Comparison of ENCODE assay signal across 7 mouse cellular contexts in genomic region chr17:37002364-37003330, GRCm38 (mm10). TPM values are rescaled to one million over a fixed set of nuclear protein-coding genes. Genes with fewer than 3 reads are reported as not detected.
A peak's percentile ranks its signal among the peaks of the same experiment; 100 is the strongest.
DNase-seq lines count a peak whose midpoint lies in the region; ATAC-seq lines count a peak whose summit lies in the region.

No protein-coding gene starts in this region.

- intact Hi-C loops in heart, postnatal 36 days (cut with DNase I): loop anchor here (2.0 kb wide), 1 partner anchor 44 kb away; no protein-coding TSS in a partner anchor
- intact Hi-C loops in left cerebral cortex, postnatal 14 days (cut with DNase I): loop anchor here (2.0 kb wide), 1 partner anchor 44 kb away; no protein-coding TSS in a partner anchor

- peaks cover 5% of the 10 kb centered on the region; the same call in 1 of the 2 replicates for H3K4me1 ChIP-seq in stomach, embryonic 15.5 days

- peak overlapping the region; percentile 88 for H3K27ac ChIP-seq in stomach, embryonic 15.5 days

- H3K9me3 ChIP-seq in stomach, embryonic 15.5 days: no peaks in the 10 kb centered on the region

- H3K4me2 ChIP-seq in stomach, embryonic 15.5 days: peak overlapping the region; percentile 93

- H3K9ac ChIP-seq in stomach, embryonic 15.5 days: peak overlapping the region; percentile 85

- no peaks in the 10 kb centered on the region for H3K27me3 ChIP-seq in stomach, embryonic 15.5 days (replicated peaks)

- peak; percentile 74 for ATAC-seq in megakaryocyte progenitor cell, adult 5-6 weeks (replicated peaks; ENCODE audit: poor library complexity)
- peak; percentile 80 for ATAC-seq in stomach, embryonic 15.5 days (ENCODE audit: insufficient read depth, low FRiP score, low read depth)

- peaks cover 5% of the 10 kb centered on the region; the same call in 1 of the 2 replicates for H3K36me3 ChIP-seq in stomach, embryonic 15.5 days

- 1% methylated on average over 49 of the region's 49 CpGs for WGBS in stomach, embryonic 15.5 days

- DNase-seq in WW6 (ENCODE audit: low read depth, low spot score): peak; percentile 83
- DNase-seq in brain, adult 2 months (ENCODE audit: low read depth, low spot score): peak; percentile 66
- DNase-seq in fibroblast of lung, adult 2 months (ENCODE audit: low read depth): peak; percentile 40
- DNase-seq in heart, postnatal 36 days: peak; percentile 43
- peak; percentile 35 to 41 for DNase-seq in left cerebral cortex, postnatal 14 days (ENCODE audit: low spot score in 2 of 2)

- H3K4me3 ChIP-seq in stomach, embryonic 15.5 days (replicated peaks): peak overlapping the region; percentile 66

RNA-seq across cellular contexts. Expression of gene Zfp57, which starts 1.7 kb away (rescaled TPM):
- total RNA-seq in heart, postnatal 36 days (2021): 1 to 10 TPM; 1.0 to 1.8 TPM
- 10 to 100 TPM; 25.9 to 27.9 TPM for total RNA-seq in left cerebral cortex, postnatal 14 days (2021)
- total RNA-seq in megakaryocyte progenitor cell, adult 5-6 weeks (2015): 0.22 TPM in 1 of 2 replicates, not detected in the other
- total RNA-seq in megakaryocyte progenitor cell, adult 5-6 weeks (2017): 0.25 TPM in 1 of 2 replicates, not detected in the other
- polyA plus RNA-seq in stomach, embryonic 15.5 days (2015; fragmentation: Nextera tagmentation; extraction: Ambion mirVana): 60.0 and 63.7 TPM in 2 replicates

RNA-seq across cellular contexts. Expression of gene H2-M5, which starts 13.3 kb away (rescaled TPM):
- not detected for total RNA-seq in heart, postnatal 36 days (2021)
- 1 to 10 TPM; 1.9 to 2.7 TPM for total RNA-seq in left cerebral cortex, postnatal 14 days (2021)
- not detected in 2 replicates for total RNA-seq in megakaryocyte progenitor cell, adult 5-6 weeks (2015)
- total RNA-seq in megakaryocyte progenitor cell, adult 5-6 weeks (2017): not detected in 2 replicates
- polyA plus RNA-seq in stomach, embryonic 15.5 days (2015; fragmentation: Nextera tagmentation; extraction: Ambion mirVana): 0.27 and 0.37 TPM in 2 replicates

RNA-seq across cellular contexts. Expression of gene Mog, which starts 20.6 kb away (rescaled TPM):
- not detected for total RNA-seq in heart, postnatal 36 days (2021)
- total RNA-seq in left cerebral cortex, postnatal 14 days (2021): 10 to 100 TPM; 23.9 to 46.1 TPM
- total RNA-seq in megakaryocyte progenitor cell, adult 5-6 weeks (2015): not detected in 2 replicates
- not detected in 2 replicates for total RNA-seq in megakaryocyte progenitor cell, adult 5-6 weeks (2017)
- 0.10 and 0.13 TPM in 2 replicates for polyA plus RNA-seq in stomach, embryonic 15.5 days (2015; fragmentation: Nextera tagmentation; extraction: Ambion mirVana)

RNA-seq across cellular contexts. Expression of gene 2410137M14Rik, which starts 21.6 kb away (rescaled TPM):
- total RNA-seq in heart, postnatal 36 days (2021): not detected
- not detected for total RNA-seq in left cerebral cortex, postnatal 14 days (2021)
- total RNA-seq in megakaryocyte progenitor cell, adult 5-6 weeks (2015): not detected in 2 replicates
- total RNA-seq in megakaryocyte progenitor cell, adult 5-6 weeks (2017): not detected in 2 replicates
- polyA plus RNA-seq in stomach, embryonic 15.5 days (2015; fragmentation: Nextera tagmentation; extraction: Ambion mirVana): not detected in 2 replicates

RNA-seq across cellular contexts. Expression of gene Gabbr1, which starts 43.1 kb away (rescaled TPM):
- 1 to 10 TPM; 8.6 to 9.4 TPM for total RNA-seq in heart, postnatal 36 days (2021)
- 100 to 1,000 TPM; 629 to 637 TPM for total RNA-seq in left cerebral cortex, postnatal 14 days (2021)
- 2.6 and 4.3 TPM in 2 replicates for total RNA-seq in megakaryocyte progenitor cell, adult 5-6 weeks (2015)
- 0.25 and 0.91 TPM in 2 replicates for total RNA-seq in megakaryocyte progenitor cell, adult 5-6 weeks (2017)
- polyA plus RNA-seq in stomach, embryonic 15.5 days (2015; fragmentation: Nextera tagmentation; extraction: Ambion mirVana): 8.6 and 11.2 TPM in 2 replicates

Comparison
In these comparisons a context has a peak if more than half of its experiments do, and no peak if none do; other contexts are left out.
1. Peak in every context shown above with its lines: DNase-seq, ATAC-seq, H3K4me3 ChIP-seq and H3K27ac ChIP-seq.
2. RNA of gene Zfp57, which starts 1.7 kb away (total RNA-seq): 25.9 to 27.9 TPM in left cerebral cortex, postnatal 14 days; 1.0 to 1.8 TPM in heart, postnatal 36 days and 0.22 to 0.25 TPM in megakaryocyte progenitor cell, adult 5-6 weeks; every median in the first group is over 4 times any median in the second.
3. RNA of gene Mog, which starts 20.6 kb away (total RNA-seq): 23.9 to 46.1 TPM in left cerebral cortex, postnatal 14 days; not detected in heart, postnatal 36 days and not detected in megakaryocyte progenitor cell, adult 5-6 weeks; every median in the first group is over 10 times any median in the second.